Mouse (Mus musculus) heart, embryonic 16.5 days (tissue): ENCODE results near the gene Urm1. TPM values are rescaled to one million over a fixed set of nuclear protein-coding genes. Genes with fewer than 3 reads are reported as not detected.
A peak's percentile ranks its signal among the peaks of the same experiment; 100 is the strongest.
"Not testable (repeated sequence)": the region's sequence is repeated elsewhere in the genome, so short reads cannot be mapped to it uniquely, and the experiment has no call there.

ENCODE experiments used
- ATAC-seq: fragments of 200-750 bp; cut with Nextera tagmentation; replicated peaks from 2 replicates; pipeline ENCODE4 v1.8.0; 2017; ENCODE audit warnings: moderate number of reproducible peaks; ENCODE audit not compliant: insufficient read depth, low FRiP score; ENCODE audit errors: extremely low read depth
- H3K27ac ChIP-seq: fragments of 300-500 bp; sonication (generic); 2 replicates; pipeline ENCODE4 v1.5.1; 2014; ENCODE audit warnings: mild to moderate bottlenecking, low read length, control low read depth, moderate library complexity
- H3K27me3 ChIP-seq: fragments of 300-500 bp; sonication (generic); 2 replicates; pipeline ENCODE4 v1.6.1; 2014; ENCODE audit warnings: low read length, mixed read lengths; ENCODE audit not compliant: control insufficient read depth, insufficient read depth
- H3K36me3 ChIP-seq: fragments of 300-500 bp; sonication (generic); 2 replicates; pipeline ENCODE4 v1.6.1; 2014; ENCODE audit not compliant: control insufficient read depth, insufficient read depth
- H3K4me1 ChIP-seq: fragments of 300-500 bp; sonication (generic); 2 replicates; pipeline ENCODE4 v1.6.1; 2014; ENCODE audit warnings: low read length, mixed read lengths; ENCODE audit not compliant: control insufficient read depth, insufficient read depth
- H3K4me2 ChIP-seq: fragments of 300-500 bp; sonication (generic); 2 replicates; pipeline ENCODE4 v1.6.1; 2014; ENCODE audit warnings: low read depth, mild to moderate bottlenecking, control low read depth, low read length
- H3K4me3 ChIP-seq: fragments of 300-500 bp; sonication (generic); 2 replicates; pipeline ENCODE4 v1.5.1; 2014; ENCODE audit warnings: mild to moderate bottlenecking, control low read depth, low read length
- H3K9ac ChIP-seq: fragments of 300-500 bp; sonication (generic); 2 replicates; pipeline ENCODE4 v1.6.1; 2014; ENCODE audit warnings: low read length, control low read depth
- H3K9me3 ChIP-seq: fragments of 300-500 bp; sonication (generic); replicated peaks from 2 replicates; pipeline ENCODE4 v1.6.1; 2016; ENCODE audit warnings: low read length; ENCODE audit not compliant: control insufficient read depth
- WGBS: fragments of 180-500 bp; shearing (Covaris S2); extraction: QIAGEN DNeasy Blood & Tissue Kit; methylation state at CpG from one replicate; pipeline ENCODE4 v1.1.7; 2014; 5-methylcytosine and 5-hydroxymethylcytosine counted together
- polyA plus RNA-seq: library from polyadenylated mRNA; unstranded; fragments of >200 nt; fragmentation: Nextera tagmentation; extraction: Ambion mirVana; gene quantifications from 2 replicates; pipeline ENCODE4 v1.2.1, GENCODE M21; 2015

The Urm1 gene
- 16.3 and 17.2 TPM in 2 replicates for polyA plus RNA-seq

DNA sequence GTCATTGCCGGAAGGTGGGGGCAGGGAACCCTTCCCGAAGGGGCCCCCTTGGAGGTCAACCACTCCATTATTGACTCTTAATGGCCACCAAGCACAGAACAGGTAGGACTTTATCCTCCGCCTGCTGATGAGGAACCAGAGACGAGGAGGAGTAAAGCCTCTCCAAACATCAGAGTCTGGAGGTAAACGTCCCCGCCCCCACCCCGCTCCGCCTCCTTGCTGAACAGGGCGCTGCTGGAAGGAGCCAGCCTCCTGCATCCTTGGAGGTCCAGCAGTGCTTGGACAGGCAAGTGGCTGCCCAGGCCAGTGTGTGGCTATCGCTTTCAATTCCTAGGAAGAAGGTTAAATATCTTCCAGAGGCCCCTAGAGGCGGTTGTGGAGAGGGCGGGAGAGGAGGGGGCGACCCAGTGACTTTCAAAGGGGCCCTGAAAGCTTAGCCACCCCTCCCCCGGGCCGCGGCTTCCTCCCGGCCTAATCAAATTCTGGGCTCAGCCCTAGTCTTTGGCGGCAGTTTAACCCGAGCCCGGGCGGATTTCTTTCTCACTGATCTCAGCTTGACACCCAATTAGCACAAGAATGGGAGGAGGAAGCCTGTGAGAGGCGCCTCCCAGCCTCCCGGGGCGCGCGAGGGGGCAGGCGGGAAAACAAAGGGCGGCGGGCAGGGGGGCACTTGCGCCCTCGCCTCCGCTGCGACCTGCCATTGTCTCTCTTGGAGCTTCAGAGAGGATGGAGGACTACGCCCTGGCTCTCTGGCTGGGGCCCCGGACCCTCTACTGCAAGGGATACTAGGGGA, at the start of gene Urm1:
Gene Urm1, plus strand, starts transcription at position 51 of the 793 bp plus-strand sequence.
- H3K36me3 ChIP-seq, result peaks cover 9% of the 10 kb centered on the region
- peak within 1 kb of the TSS; percentile 89 for H3K27ac ChIP-seq
- 2% methylated on average over 35 of the region's 35 CpGs for WGBS
- peaks cover 11% of the 10 kb centered on the region for H3K4me1 ChIP-seq
- H3K9ac ChIP-seq, result peak within 1 kb of the TSS; percentile 82
- H3K27me3 ChIP-seq, result no peaks in the 10 kb centered on the region
- ATAC-seq, result peak; percentile 68
- no peaks in the 10 kb centered on the region for H3K9me3 ChIP-seq
- peak within 1 kb of the TSS; percentile 83 for H3K4me2 ChIP-seq
- peak within 1 kb of the TSS; percentile 60 for H3K4me3 ChIP-seq

DNA sequence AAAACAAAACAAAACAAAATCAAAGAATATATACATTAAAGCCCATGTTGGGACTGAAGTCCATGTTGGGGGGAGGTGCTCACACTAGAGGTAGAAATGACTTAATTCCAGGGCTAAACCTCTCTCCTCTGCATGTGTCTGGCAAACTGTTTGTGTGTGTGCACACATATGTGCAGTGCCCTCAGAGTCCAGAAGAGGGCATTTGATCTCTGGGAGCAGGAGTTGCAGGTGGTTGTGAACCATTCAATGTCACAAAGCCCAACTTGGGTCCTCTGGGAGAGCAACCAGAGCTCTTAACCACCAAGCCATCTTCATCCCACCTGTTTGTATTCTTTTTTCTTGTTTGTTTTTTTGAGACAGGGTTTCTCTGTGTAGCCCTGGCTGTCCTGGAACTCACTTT, 49.7 kb upstream of the Urm1 start:
- no peak for ATAC-seq
- Histone ChIP-seq H3K27me3 (no peaks in the 10 kb centered on the region), H3K4me2 (no peak overlapping the region), H3K9me3 (no peaks in the 10 kb centered on the region), H3K4me1 (no peaks in the 10 kb centered on the region), H3K27ac (no peak overlapping the region), H3K36me3 (no peaks in the 10 kb centered on the region), H3K4me3 (no peak overlapping the region), H3K9ac (no peak overlapping the region)

- WGBS, result 63% methylated on average over 8 of the region's 8 CpGs
- Histone ChIP-seq H3K27ac (no peak overlapping the region), H3K9ac (no peak overlapping the region), H3K27me3 (no peaks in the 10 kb centered on the region), H3K9me3 (no peaks in the 10 kb centered on the region), H3K4me1 (no peaks in the 10 kb centered on the region), H3K4me2 (no peak overlapping the region), H3K36me3 (peaks cover 5% of the 10 kb centered on the region), H3K4me3 (no peak overlapping the region)
- no peak for ATAC-seq
Observed at GRCm38 (mm10) chr2:29771611-29772461, 48.0 kb upstream of the Urm1 start.

DNA sequence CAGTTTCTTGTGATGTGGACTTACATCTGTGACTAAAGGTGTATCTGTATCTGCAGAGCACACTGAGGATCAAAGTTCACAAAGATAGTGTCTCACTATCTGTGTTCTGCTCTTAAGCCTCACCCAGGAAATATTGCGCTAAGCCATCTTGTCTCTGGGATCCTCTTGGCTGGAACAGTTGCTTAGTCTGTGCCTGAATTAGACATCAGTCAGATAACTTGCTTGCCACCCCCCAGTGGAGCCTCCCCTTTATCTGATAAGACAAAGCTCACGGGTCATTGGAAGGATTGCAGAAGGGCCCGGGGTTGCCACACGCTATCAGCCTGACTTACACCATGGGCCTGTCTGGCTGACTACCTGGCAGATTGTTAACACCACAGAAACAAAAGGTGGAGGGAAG, 46.6 kb upstream of the Urm1 start:
- Histone ChIP-seq H3K4me1 (no peaks in the 10 kb centered on the region), H3K9me3 (no peaks in the 10 kb centered on the region), H3K9ac (no peak overlapping the region), H3K4me2 (no peak overlapping the region), H3K27me3 (no peaks in the 10 kb centered on the region), H3K36me3 (peaks cover 20% of the 10 kb centered on the region), H3K4me3 (no peak overlapping the region), H3K27ac (no peak overlapping the region)
- ATAC-seq, result no peak
- 48% methylated on average over 4 of the region's 4 CpGs for WGBS

GRCm38 (mm10) chr2:29781256-29781655, 38.6 kb upstream of the Urm1 start:
- not testable (repeated sequence) for H3K27ac ChIP-seq, H3K9me3 ChIP-seq, H3K9ac ChIP-seq, H3K4me2 ChIP-seq, H3K4me1 ChIP-seq, H3K4me3 ChIP-seq, H3K27me3 ChIP-seq, ATAC-seq
- peaks cover 87% of the 10 kb centered on the region for H3K36me3 ChIP-seq
- WGBS, result 94% methylated on average over 2 of the region's 2 CpGs

- H3K27me3 ChIP-seq, result no peaks in the 10 kb centered on the region
- H3K4me2 ChIP-seq, result no peak overlapping the region
- H3K27ac ChIP-seq, result no peak overlapping the region
- 65% methylated on average over 4 of the region's 4 CpGs for WGBS
- peaks cover 59% of the 10 kb centered on the region for H3K36me3 ChIP-seq
- no peak overlapping the region for H3K9ac ChIP-seq
- peaks cover 6% of the 10 kb centered on the region for H3K9me3 ChIP-seq
- H3K4me3 ChIP-seq, result no peak overlapping the region
- ATAC-seq, result no peak
- peaks cover 8% of the 10 kb centered on the region for H3K4me1 ChIP-seq
Observed at GRCm38 (mm10) chr2:29784290-29784689, 35.6 kb upstream of the Urm1 start.

DNA sequence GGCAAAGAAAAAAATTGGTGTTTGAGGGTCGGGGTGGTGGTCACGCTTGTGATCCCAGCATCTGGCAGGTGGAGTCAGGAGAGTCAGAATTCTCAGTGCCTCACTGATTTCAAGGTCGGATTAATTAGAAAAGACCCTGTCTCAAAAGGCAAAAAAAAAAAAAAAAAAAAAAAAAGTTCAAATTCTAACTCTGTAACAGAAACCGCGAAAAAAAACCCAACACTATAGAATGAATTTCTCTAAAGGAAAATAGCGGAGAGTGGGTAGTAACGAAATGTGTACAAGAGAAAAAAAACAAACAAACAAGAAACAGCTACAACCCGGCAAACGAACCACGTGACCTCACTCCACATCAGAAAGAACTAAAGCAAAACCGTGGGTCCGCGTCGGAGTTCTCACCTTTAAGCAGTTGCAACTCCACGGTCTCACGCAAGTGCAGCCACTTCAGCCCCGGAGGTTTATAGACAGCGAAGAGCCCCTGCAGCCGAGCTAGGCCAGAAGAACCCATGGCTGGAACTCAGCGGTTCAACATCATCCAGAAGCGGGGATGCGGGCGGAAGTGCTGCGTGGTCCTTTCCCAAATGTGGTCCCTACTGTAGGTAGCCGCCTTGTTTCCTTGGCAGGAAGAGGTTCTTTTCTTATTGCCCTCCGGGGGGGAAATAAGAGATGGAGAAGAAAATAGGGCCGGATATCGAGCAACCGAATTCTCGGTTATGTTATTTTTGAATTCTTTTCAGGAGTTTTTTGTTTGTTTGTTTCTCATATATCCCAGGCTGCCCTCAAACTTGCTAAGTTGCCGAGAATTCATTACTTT, 32.6 kb upstream of the Urm1 start, which contains the start of gene Coq4:
Gene Coq4, plus strand, starts transcription at position 390 of the 814 bp plus-strand sequence.
- peak; percentile 85 for ATAC-seq
- H3K27me3 ChIP-seq, result no peaks in the 10 kb centered on the region
- peak within 1 kb of the TSS; percentile 73 for H3K4me3 ChIP-seq
- H3K36me3 ChIP-seq, result peaks cover 37% of the 10 kb centered on the region
- H3K27ac ChIP-seq, result peak within 1 kb of the TSS; percentile 77
- WGBS, result 2% methylated on average over 31 of the region's 31 CpGs
- H3K4me2 ChIP-seq, result peak within 1 kb of the TSS; percentile 86
- H3K9ac ChIP-seq, result peak within 1 kb of the TSS; percentile 76
- H3K4me1 ChIP-seq, result peaks cover 8% of the 10 kb centered on the region
- H3K9me3 ChIP-seq, result no peaks in the 10 kb centered on the region

- peak; percentile 90 for ATAC-seq
Observed at GRCm38 (mm10) chr2:29787937-29788681, 31.8 kb upstream of the Urm1 start, which contains the start of gene Trub2. TSS of gene Trub2 (minus strand) at chr2:29788502.

More at GRCm38 (mm10) chr2:29787937-29788681, 31.8 kb upstream of the Urm1 start, which contains the start of gene Trub2:
- Histone ChIP-seq H3K4me2 (peak within 1 kb of the TSS; percentile 86), H3K9ac (peak within 1 kb of the TSS; percentile 76), H3K9me3 (no peaks in the 10 kb centered on the region), H3K27me3 (no peaks in the 10 kb centered on the region), H3K36me3 (peaks cover 29% of the 10 kb centered on the region), H3K4me3 (peak within 1 kb of the TSS; percentile 73), H3K4me1 (peaks cover 8% of the 10 kb centered on the region), H3K27ac (peak within 1 kb of the TSS; percentile 77)
- under 1% methylated on average over 45 of the region's 45 CpGs for WGBS
